Comparison of ENCODE assay signal across 23 mouse cellular contexts in genomic region chr4:29856616-29857015, GRCm38 (mm10).
A peak's percentile ranks its signal among the peaks of the same experiment; 100 is the strongest.
DNase-seq lines count a peak whose midpoint lies in the region; ATAC-seq and TF ChIP-seq lines count a peak whose summit lies in the region.
"Had no signal": no experiment of that assay in that cellular context is flagged by ENCODE, and none has a peak within 500 bp of the region (broad histone marks: within the 10 kb centered on the region; RNA-seq: fewer than 3 reads in every experiment).

No protein-coding gene starts in this region.

- no peak for TF ChIP-seq POLR2A in embryonic fibroblast, embryonic 13.5 days (IDR thresholded peaks at IDR 0.05; ENCODE audit: low read depth, low read length)

- ATAC-seq in embryonic facial prominence, embryonic 14.5 days (ENCODE audit: low read depth), result peak; percentile 30; the same call in 1 of the 2 replicates
- no peak for ATAC-seq in lung, embryonic 14.5 days (ENCODE audit: insufficient read depth)
- ATAC-seq: forebrain, embryonic 15.5 days had no signal

- H3K4me3 ChIP-seq in embryonic facial prominence, embryonic 14.5 days (ENCODE audit: low read depth, low read length), result no peak overlapping the region
- H3K4me3 ChIP-seq in embryonic facial prominence, embryonic 10.5 days, result no peak overlapping the region
- H3K4me3 ChIP-seq in lung, embryonic 14.5 days (ENCODE audit: low read depth, low read length), result no peak overlapping the region
- H3K4me3 ChIP-seq in embryonic fibroblast, embryonic 13.5 days (ENCODE audit: insufficient read depth, low read length), result no peak overlapping the region
- H3K4me3 ChIP-seq: embryonic facial prominence, embryonic 13.5 days; forebrain, embryonic 12.5 days; forebrain, embryonic 15.5 days; hindbrain, embryonic 12.5 days; hindbrain, embryonic 15.5 days had no signal

- no peaks in the 10 kb centered on the region for H3K27me3 ChIP-seq in embryonic facial prominence, embryonic 14.5 days (replicated peaks; ENCODE audit: control insufficient read depth, insufficient read depth, low read length)
- H3K27me3 ChIP-seq in embryonic facial prominence, embryonic 10.5 days (replicated peaks; ENCODE audit: low read depth, poor library complexity, severe bottlenecking), result no peaks in the 10 kb centered on the region
- H3K27me3 ChIP-seq in lung, embryonic 14.5 days (ENCODE audit: insufficient read depth, low read length), result no peaks in the 10 kb centered on the region
- H3K27me3 ChIP-seq: CH12.LX; embryonic facial prominence, embryonic 13.5 days; forebrain, embryonic 12.5 days; forebrain, embryonic 15.5 days; hindbrain, embryonic 12.5 days; hindbrain, embryonic 15.5 days had no signal

- H3K9me3 ChIP-seq in embryonic facial prominence, embryonic 14.5 days (ENCODE audit: control insufficient read depth, low read length), result no peaks in the 10 kb centered on the region
- no peaks in the 10 kb centered on the region for H3K9me3 ChIP-seq in embryonic facial prominence, embryonic 10.5 days
- no peaks in the 10 kb centered on the region for H3K9me3 ChIP-seq in lung, embryonic 14.5 days (ENCODE audit: low read depth, low read length)
- H3K9me3 ChIP-seq: embryonic facial prominence, embryonic 13.5 days; forebrain, embryonic 12.5 days; forebrain, embryonic 15.5 days; G1E; hindbrain, embryonic 12.5 days; hindbrain, embryonic 15.5 days had no signal

- H3K27ac ChIP-seq in embryonic facial prominence, embryonic 14.5 days (replicated peaks; ENCODE audit: low read depth, low read length), result no peak overlapping the region
- no peak overlapping the region for H3K27ac ChIP-seq in embryonic facial prominence, embryonic 10.5 days (replicated peaks)
- no peak overlapping the region for H3K27ac ChIP-seq in lung, embryonic 14.5 days (ENCODE audit: low read depth)
- H3K27ac ChIP-seq in embryonic fibroblast, embryonic 13.5 days (ENCODE audit: insufficient read depth, low read length), result peak overlapping the region; percentile 61; the same call in 1 of the 2 replicates
- H3K27ac ChIP-seq: embryonic facial prominence, embryonic 13.5 days; forebrain, embryonic 12.5 days; forebrain, embryonic 15.5 days; hindbrain, embryonic 12.5 days; hindbrain, embryonic 15.5 days had no signal

- no peaks in the 10 kb centered on the region for H3K36me3 ChIP-seq in embryonic facial prominence, embryonic 14.5 days (ENCODE audit: control insufficient read depth, insufficient read depth, low read length)
- H3K36me3 ChIP-seq in embryonic facial prominence, embryonic 10.5 days (replicated peaks), result no peaks in the 10 kb centered on the region
- no peaks in the 10 kb centered on the region for H3K36me3 ChIP-seq in lung, embryonic 14.5 days (ENCODE audit: insufficient read depth)
- H3K36me3 ChIP-seq: embryonic facial prominence, embryonic 13.5 days; forebrain, embryonic 12.5 days; forebrain, embryonic 15.5 days; G1E; hindbrain, embryonic 12.5 days; hindbrain, embryonic 15.5 days had no signal

- H3K4me1 ChIP-seq in embryonic facial prominence, embryonic 14.5 days (ENCODE audit: control insufficient read depth, insufficient read depth, low read length), result no peaks in the 10 kb centered on the region; the same call in 1 of the 2 replicates
- no peaks in the 10 kb centered on the region for H3K4me1 ChIP-seq in embryonic facial prominence, embryonic 10.5 days
- H3K4me1 ChIP-seq in lung, embryonic 14.5 days (ENCODE audit: insufficient read depth), result no peaks in the 10 kb centered on the region
- no peaks in the 10 kb centered on the region for H3K4me1 ChIP-seq in embryonic fibroblast, embryonic 13.5 days (ENCODE audit: control insufficient read depth, insufficient read depth, low read length)
- H3K4me1 ChIP-seq: embryonic facial prominence, embryonic 13.5 days; forebrain, embryonic 12.5 days; forebrain, embryonic 15.5 days; hindbrain, embryonic 12.5 days; hindbrain, embryonic 15.5 days had no signal

- TF ChIP-seq CTCF in lung, embryonic 14.5 days (IDR thresholded peaks at IDR 0.05; ENCODE audit: low read depth), result no peak
- TF ChIP-seq CTCF in embryonic fibroblast, embryonic 13.5 days (IDR thresholded peaks at IDR 0.05; ENCODE audit: borderline replicate concordance, insufficient read depth, low read length), result no peak

- H3K9ac ChIP-seq in embryonic facial prominence, embryonic 14.5 days (ENCODE audit: low read depth, low read length), result no peak overlapping the region
- no peak overlapping the region for H3K9ac ChIP-seq in lung, embryonic 14.5 days
- H3K9ac ChIP-seq: embryonic facial prominence, embryonic 13.5 days; forebrain, embryonic 12.5 days; forebrain, embryonic 15.5 days; hindbrain, embryonic 12.5 days; hindbrain, embryonic 15.5 days had no signal

- peak; percentile 81 for DNase-seq in embryonic facial prominence, embryonic 14.5 days (ENCODE audit: low spot score)
- no peak for DNase-seq in embryonic facial prominence, embryonic 10.5 days (ENCODE audit: low spot score)
- peak; percentile 53 for DNase-seq in lung, embryonic 14.5 days
- DNase-seq in lung, postnatal 36 days, result no peak
- no peak for DNase-seq in kidney, postnatal 4 days
- DNase-seq in gastrocnemius, postnatal 4 days (ENCODE audit: low spot score in 2 of 2), result no peak
- DNase-seq: adrenal gland, adult 8-10 months; adrenal gland, postnatal 25 days; B cell, adult 2 months; cerebellum, adult 11 months; cerebellum, adult 2 months; cerebellum, adult 9-11 months; cerebellum, postnatal 25 days; gastrocnemius, postnatal 25 days had no signal

- no peak overlapping the region for H3K4me2 ChIP-seq in embryonic facial prominence, embryonic 14.5 days (ENCODE audit: low read depth, low read length)
- no peak overlapping the region for H3K4me2 ChIP-seq in lung, embryonic 14.5 days
- H3K4me2 ChIP-seq: embryonic facial prominence, embryonic 13.5 days; forebrain, embryonic 12.5 days; forebrain, embryonic 15.5 days; heart, embryonic 11.5 days; hindbrain, embryonic 12.5 days; hindbrain, embryonic 15.5 days had no signal

- WGBS in embryonic facial prominence, embryonic 14.5 days, result 47% methylated on average over 2 of the region's 2 CpGs
- WGBS in embryonic facial prominence, embryonic 10.5 days, result 96% methylated on average over 2 of the region's 2 CpGs
- WGBS in lung, embryonic 14.5 days, result 56% methylated on average over 2 of the region's 2 CpGs

Comparison
In these comparisons a context has a peak if more than half of its experiments do, and no peak if none do; other contexts are left out.
1. DNase-seq: peak in embryonic facial prominence, embryonic 14.5 days (single experiment) and lung, embryonic 14.5 days (single experiment); none in embryonic facial prominence, embryonic 10.5 days (single experiment), lung, postnatal 36 days (single experiment), kidney, postnatal 4 days (0 of 2) and gastrocnemius, postnatal 4 days (0 of 2).